Mouse (Mus musculus): ENCODE measurements around the gene Rin1.
"Not testable (repeated sequence)": the region's sequence is repeated elsewhere in the genome, so short reads cannot be mapped to it uniquely, and the experiment has no call there.

Rin1 gene

DNA sequence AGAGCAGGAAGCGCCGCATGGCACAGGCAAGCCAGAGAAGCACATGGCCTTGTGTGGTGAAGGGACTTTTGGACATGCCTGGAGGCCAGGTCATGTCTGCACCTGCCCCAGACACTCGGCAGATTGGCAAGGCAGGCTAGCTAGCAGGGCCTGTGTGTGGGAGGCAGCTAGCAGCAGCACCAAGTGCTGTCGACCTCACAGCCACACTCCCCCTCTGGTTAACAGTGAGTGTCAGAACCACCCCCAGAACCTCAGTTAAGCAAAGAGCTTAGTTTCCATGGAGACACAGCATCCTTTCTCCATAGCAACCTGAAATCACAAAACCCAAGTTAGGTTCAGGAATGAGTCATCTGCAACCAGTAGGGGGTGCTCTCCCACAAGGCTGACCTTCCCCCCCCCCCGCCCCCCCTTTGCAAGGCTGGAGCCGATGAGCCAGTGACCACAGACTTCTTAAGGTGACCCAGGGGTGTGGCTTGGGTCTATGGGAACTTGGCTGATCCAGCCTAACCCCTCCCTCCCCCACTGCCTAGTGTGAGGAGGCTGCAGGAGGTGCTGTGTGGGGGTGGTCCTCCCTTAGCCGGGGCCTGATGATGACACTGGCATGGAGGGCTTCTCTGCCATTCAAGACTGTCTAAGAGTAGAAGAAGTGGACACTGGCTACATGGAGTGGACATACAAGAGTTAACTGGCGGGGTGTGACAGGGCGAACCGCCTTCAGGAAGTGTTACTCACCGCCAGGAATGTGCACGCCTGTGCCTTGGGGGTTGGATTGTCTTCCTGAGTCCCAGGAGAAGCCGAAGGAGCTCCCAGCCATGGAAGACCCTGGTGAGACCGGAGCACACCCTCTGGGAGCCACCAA, at the start of gene Rin1:
TSS of gene Rin1 (plus strand) at position 435 of the 859 bp plus-strand sequence.
- DNase-seq (ENCODE audit: low read depth, low spot score), result peak; percentile 97

DNA sequence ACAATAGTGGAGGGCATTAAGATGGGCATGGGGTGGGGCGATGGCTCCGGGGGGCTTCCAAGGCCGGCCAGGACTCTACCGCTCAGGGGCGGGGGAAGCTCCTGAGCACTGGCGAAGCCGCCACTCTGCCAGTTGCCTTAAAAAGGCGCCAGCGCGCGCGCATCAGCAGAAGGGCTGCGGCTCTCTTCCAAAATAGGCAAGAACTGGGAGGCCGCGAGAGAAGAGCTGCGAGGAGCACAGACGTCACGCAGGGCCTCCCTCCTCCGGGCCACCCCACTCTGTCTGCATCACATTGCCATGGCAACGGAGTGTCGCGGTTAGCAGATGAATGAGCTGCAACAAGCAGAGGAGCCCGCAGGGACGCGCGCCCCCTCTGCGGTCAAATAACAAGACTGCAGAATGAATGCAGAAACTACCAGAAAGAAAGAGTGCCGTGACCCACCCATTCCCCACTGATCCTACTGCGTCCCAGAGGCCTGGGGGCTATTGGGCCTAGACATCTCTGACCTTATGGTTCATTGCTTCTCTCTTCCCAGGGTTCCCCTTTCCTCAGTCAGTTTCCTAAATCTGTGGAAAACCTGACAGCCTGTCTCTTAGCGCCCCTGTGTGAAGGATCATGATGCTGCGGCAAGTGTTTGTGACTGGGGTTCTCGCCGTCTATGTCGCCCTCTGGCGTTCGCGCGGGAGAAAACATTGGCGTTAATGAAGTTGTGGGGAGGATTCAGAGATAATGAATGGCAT, 48.4 kb upstream of the Rin1 start:
- DNase-seq (ENCODE audit: low read depth, low spot score), result peak; percentile 99

DNA sequence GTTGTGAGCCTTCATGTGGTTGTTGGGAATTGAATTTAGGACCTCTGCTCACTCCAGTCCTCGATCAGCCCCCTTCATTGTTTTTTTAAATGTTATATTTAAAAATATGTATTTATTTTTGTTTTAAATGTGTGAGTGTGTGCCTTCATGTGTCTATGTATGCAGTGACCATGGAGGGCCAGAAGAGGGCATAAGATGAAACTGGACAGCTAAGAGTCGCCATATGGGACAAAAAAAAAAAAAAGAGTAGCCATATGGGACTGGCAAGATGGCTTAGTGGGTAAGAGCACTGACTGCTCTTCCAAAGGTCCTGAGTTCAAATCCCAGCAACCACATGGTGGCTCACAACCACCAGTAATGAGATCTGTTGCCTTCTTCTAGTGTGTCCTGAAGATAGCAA, 46.6 kb upstream of the Rin1 start:
- DNase-seq (ENCODE audit: low read depth, low spot score), result not testable (repeated sequence)

DNA sequence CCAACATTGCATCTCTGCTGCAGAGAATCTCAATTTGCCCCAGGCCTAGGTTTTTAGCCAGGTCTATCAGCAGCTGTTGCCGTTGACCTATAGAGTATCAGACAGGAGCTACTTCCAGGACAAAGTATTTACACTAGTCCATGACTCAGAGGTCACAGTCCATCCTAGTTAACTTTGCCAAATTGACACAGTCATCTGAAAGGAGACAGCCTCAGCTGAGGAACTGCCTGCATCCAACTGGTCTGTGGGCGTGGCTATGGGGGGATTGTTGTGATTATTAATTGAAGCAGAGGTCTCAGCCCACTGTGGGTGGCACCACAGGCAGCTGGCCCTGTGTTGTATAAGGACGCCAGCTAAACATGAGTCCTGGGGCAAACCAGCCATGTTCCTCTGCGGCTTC, 45.4 kb upstream of the Rin1 start:
- no peak for DNase-seq (ENCODE audit: low read depth, low spot score)

DNA sequence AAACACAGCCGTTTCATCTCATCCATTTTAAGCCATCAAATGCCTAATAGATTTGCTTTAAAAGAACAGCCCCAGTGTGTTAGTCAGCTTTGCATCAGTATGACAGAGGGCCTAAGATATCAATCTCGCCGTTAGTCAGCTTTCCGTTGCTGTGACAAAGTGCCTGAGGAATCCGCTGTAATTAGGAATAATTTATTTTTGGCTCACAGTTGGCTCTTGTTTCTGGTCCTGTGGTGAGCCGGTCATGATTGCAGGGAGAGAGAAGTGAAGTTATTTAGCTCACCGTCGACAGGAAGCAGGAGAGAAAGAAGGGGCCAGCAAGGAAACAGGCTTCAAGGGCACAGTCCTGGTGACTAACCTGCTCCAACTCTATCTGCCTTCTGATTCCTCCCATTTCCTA, 37.1 kb upstream of the Rin1 start:
- peak; percentile 20 for DNase-seq (ENCODE audit: low read depth, low spot score)

DNA sequence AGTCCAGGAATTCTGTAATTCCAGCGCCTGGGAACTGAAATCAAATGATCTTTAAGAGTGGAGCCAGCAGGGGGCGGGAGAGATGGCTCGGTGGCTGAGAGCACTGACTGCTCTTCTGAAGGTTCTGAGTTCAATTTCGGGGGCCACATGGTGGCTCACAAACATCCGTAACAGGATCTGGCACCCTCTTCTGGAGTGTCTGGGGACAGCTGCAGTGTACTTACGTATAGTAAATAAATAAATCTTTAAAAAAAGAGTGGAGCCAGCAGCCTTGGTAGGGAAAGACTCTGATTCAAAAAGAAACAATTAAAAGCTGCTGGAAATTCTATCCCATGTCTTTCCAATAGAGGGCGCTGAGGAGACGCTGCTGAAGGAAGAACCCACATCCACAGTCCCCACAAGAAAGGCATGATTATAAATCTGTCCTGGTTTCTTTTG, 35.3 kb upstream of the Rin1 start:
- peak; percentile 73 for DNase-seq (ENCODE audit: low read depth, low spot score)

DNA sequence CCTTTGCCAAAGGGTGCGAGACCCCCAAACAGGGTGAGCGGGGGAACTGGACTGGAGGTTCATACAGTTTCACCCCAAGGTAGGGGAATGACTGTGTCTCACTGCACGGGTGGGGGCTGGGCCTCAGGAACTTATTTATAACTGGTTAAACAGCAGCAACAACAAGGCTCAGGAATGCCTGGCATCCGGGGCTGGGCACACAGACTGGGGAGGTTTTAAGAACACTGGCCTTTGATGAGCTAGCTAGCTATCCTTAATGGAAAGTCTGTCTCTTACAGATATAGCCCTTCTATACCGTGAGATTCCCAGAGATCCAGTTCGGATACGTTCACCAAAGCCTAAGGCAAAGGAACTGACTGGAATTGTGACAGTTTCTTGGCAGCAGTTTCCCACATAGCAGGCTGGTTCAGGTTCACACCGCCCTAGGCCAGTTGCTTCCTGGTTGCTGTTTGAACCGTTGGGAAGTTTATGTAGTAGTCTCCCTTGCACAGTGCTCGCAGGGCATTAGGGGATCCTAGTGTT, 34.0 kb upstream of the Rin1 start:
- no peak for DNase-seq (ENCODE audit: low read depth, low spot score)

DNA sequence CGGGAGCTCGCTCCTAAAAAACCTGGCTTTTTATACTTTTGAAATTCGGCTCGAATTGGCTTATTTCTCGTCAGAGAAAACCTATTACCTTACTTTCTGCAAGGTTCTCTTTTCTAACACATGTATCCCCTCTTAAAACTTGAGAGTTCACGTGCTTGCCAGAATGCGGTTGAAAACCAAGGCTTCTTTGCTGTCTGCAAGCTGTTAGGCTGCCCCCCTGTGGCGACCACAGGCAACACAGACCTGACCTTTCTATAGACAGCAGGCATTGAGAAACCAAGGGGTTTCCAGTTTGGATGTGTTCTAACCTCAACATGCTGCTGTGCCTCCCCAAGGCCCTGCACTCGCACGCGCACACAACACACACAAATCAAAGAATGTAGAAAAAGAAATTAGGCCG, 33.5 kb upstream of the Rin1 start:
- DNase-seq (ENCODE audit: low read depth, low spot score), result peak; percentile 88

DNA sequence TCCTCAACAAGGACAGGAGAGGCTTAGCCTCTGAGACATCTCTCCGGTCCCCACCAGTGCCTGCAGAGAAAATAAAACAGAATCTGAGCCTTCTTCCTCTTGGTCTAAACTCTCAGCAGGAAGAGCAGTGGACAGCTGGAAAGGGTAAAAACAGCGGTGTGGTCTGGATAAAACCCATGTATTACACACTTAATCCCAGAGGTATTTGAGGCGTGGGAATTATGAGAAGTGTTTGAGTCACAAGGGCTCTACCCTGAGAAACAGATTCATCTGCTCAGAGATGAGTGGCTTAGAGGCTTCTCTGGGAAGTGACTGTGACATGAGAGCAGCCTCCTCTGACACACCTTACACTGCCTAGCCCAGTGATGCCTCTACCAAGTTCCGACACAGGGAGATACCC, 32.7 kb upstream of the Rin1 start:
- no peak for DNase-seq (ENCODE audit: low read depth, low spot score)

DNA sequence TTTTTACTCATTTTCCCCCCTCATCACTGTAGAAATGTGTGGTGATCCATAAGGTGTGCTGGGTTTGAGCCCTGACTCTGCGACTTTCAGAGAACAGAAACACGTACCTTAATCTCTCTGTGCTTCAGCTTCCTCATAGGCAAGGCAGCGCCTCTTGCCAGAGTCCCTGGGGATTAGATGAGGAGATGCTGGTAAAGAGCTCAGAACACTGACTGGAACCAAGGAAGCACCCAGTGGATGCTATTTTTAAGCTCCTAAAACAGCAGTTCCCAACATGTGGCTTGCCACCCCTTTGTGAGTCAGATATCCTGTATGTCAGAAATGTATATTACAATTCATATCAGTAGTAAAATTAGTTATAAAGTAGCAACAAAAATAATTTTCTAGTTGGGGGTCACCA, 32.1 kb upstream of the Rin1 start:
- no peak for DNase-seq (ENCODE audit: low read depth, low spot score)

DNA sequence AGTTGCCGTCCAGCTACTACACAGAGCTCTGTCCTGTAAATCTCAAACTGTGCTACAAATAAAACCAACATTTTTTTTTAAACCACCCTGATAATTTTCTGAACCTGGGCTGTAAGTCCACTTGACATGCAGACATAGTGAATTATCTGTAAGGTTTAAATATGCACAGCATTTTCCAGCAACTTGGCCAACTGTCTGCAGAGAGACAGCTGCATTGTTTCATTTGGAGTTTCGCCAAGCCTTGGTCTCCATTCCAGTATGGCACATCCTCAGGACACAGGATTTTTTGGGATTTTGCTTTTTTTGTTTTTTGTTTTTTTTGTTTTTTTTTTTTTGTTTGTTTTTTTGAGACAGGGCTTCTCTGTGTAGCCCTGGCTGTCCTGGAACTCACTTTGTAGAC, 28.9 kb upstream of the Rin1 start:
- DNase-seq (ENCODE audit: low read depth, low spot score), result no peak

DNA sequence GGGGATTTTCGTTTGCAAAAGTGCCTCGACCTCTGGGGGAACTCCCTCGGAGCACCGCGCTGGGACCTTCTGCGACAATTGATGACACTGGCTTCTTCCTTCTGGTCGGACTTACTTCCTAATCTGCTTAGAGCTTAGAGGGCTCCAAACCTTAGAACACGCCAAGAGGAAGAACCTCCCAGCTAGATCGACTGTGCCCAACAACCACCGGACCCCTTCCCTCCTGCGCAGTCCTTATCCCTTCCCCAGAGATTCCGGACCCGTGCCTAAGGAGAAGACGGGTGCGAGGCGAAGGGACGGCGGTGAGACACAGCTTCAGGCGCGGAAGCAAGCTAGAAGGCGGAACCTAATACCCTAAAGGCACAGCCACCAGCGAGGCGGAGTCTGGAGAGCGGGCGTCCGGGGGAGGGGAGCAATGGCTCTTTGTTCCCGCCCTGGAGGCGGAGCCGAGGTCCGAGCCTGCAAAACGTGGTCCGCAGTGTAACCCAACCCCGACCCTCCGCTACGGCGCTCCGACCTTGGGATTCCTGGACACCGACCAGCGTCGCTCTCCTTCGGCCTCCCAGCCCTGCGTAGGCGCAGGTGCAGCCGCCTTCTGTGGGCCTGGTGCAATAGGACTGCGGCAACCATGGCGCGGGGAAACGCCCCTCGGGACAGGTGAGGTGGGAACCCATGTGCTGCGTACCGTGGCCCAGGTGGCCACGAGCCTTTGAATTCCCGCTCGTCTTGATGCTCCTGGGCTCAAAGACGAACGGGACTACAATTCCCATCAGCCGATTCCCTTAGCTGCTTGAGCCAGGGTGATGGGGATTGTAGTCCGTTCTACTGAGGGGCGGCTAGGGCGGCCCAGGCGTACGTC, 26.4 kb upstream of the Rin1 start, which contains the start of gene Slc29a2:
TSS of gene Slc29a2 (plus strand) at position 240 of the 859 bp plus-strand sequence.
- DNase-seq (ENCODE audit: low read depth, low spot score), result peak; percentile 96

DNA sequence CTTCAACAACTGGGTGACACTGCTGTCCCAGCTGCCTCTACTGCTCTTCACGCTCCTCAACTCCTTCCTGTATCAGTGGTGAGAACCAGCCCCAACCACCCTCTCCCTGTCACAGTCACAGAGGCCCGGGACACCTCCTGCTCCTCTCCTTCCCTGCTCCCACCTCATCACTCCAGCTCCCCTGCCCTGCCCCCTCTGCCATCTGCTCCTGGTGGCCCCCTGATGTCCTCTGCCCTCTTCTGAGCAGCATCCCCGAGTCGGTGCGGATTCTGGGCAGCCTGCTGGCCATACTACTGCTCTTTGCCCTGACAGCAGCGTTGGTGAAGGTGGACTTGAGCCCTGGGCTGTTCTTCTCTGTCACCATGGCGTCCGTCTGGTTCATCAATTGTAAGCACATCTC, 24.2 kb upstream of the Rin1 start:
- DNase-seq (ENCODE audit: low read depth, low spot score), result no peak

DNA sequence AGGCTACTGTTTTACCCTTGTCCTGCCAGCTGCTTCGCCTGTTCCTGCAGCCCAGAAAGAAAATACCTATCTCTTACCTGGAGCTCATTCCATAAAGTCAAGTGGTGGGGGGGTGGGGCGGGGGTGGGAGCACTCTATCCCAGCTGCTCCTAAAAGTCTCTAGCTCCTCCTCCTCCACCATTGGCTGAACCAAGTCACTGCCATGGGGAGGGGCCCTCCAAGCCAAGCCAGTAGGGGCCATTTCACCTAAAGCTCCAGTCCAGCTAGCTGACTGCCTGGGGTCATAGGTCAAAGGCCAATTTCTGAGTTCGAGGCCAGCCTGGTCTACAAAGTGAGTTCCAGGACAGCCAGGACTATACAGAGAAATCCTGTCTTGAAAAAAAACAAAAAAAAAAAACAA, 17.6 kb upstream of the Rin1 start:
- DNase-seq (ENCODE audit: low read depth, low spot score), result no peak

DNA sequence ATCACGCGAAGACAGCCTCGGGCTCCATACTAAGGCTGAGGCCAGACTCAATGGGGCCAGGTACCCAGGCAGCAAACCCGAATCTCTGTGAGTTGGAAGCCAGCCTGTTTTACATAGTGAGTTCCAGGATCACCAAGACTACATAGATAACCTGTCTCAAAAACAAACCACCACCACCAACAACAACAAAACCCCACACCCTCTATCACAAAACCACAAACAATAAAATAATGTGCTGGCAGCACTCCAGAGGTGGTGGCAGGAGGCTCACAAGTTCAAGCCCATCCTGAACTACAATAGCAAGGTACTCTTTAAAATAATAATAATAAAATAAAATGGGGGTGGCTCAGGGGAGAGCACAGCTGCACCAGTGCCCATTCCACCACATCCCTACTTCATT, 13.7 kb upstream of the Rin1 start:
- DNase-seq (ENCODE audit: low read depth, low spot score), result no peak

DNA sequence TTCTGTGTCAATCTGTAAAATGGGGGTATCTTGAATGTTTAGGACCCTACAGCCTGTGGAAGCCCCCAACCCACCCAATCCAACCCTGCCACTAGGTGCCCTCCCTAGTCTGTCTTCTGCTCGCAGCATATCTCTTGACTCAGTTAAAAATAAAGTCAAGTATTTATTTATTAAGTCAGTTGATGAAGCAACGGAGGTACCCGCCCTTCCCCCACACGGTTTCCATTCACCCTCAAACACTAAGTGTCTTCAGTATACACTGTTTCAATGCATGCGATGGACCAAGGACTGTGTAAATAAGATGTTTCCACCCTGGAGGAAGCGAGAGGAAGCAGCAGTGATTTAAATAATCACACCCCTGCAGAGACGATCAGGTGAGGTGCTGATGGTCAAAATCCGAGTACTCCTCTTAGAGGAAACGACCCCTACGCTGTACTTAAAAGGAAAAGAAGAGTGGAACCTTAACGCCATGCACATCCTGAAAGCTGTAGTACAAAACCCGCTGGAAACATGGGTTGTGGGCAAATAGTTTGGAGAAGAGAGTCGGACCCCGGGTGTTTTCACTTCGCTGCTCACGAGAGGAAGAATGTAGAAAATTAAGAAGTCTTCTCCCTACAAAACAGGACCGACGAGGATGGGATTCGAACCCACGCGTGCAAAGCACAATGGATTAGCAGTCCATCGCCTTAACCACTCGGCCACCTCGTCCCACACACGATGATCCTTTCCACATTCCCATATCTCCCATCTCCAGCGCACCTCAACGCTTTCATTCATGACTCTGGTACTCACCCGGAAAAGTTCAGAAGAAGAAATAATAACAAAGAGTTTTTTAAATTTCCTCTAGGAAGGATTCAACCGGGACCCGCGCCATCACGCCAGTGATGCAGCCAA, 12.4 kb upstream of the Rin1 start:
- peak; percentile 94 for DNase-seq (ENCODE audit: low read depth, low spot score)

DNA sequence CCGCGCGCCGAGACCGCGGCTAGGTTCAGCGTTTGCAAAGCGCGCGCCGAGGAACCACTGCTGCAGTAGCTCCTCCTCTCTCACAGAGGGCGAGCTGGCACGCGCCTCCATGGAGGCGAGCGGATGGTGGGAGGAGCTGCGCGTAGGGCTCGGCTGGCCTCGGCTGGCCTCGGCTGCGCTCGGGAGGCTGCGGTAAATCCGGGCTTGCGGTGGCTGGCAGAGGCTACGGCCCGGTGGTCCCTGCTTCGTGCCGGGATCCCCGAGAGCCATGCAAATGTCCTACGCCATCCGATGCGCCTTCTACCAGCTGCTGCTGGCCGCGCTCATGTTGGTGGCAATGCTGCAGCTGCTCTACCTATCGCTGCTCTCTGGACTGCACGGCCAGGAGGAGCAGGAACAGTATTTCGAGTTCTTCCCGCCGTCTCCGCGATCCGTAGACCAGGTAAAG, 11.5 kb upstream of the Rin1 start, which contains the start of the genes B4gat1 and AC124502.3:
TSS of gene B4gat1 (plus strand) at position 118 of the 448 bp plus-strand sequence.
TSS of gene AC124502.3 (plus strand) at position 183 of the 448 bp plus-strand sequence.
- peak; percentile 97 for DNase-seq (ENCODE audit: low read depth, low spot score)

DNA sequence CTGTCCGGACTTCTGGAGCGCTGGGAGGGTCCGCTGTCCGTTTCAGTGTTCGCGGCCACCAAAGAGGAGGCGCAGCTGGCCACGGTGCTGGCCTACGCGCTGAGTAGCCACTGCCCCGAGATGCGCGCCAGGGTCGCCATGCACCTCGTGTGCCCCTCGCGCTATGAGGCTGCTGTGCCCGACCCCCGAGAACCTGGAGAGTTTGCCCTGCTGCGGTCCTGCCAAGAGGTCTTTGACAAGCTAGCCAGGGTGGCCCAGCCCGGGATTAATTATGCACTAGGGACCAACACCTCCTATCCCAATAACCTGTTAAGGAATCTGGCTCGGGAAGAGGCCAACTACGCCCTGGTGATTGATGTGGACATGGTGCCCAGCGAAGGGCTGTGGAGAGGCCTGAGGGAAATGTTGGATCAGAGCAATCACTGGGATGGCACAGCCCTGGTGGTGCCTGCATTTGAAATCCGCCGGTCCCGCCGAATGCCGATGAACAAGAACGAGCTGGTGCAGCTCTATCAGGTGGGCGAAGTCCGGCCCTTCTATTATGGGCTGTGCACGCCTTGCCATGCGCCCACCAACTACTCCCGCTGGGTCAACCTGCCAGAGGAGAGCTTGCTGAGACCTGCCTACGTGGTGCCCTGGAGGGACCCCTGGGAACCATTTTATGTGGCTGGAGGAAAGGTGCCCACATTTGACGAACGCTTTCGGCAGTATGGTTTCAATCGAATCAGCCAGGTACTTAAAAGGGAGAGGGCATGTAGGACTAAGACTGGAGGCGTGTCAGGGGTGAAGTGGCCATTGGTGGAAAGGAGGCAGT, 10.8 kb upstream of the Rin1 start:
- no peak for DNase-seq (ENCODE audit: low read depth, low spot score)

DNA sequence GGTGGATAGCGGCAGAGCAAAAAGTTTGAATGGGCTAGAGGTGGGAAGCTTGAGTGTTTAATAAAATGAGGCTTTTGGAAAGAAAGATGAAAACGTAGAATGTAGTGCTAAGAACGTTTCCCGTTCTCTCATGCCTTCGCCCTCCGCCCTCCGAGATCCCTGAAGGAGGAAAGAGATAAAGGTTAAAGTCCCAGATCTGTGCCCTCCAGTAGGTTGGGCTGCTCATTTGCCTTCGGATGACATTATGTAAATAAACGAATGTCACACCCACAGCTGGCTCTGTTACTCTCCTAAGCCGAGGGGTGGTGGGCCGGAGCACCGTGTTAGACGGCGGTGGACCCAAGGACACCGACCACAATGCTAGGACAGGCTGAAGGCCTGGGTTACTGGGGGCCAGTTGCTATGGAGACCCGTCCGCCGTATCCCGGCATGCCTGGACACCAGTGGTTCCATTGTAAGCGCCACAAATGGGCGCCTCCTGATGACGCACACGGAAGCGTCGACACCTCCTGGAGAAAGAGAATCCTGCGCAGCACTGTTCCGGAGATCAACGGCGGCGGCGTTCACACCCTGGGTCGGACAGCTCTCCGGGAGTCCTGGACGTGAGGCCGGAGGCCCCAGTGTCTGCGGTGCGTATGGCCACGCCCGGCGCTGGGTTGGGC, 9.3 kb upstream of the Rin1 start, which contains the start of gene Brms1:
TSS of gene Brms1 (plus strand) at position 493 of the 662 bp plus-strand sequence.
- DNase-seq (ENCODE audit: low read depth, low spot score), result peak; percentile 98
